Mouse (Mus musculus) heart, adult 2 months (tissue): ENCODE data around the gene Zfp507. TPM values are rescaled to one million over a fixed set of nuclear protein-coding genes. Genes with fewer than 3 reads are reported as not detected.

Source experiments
- DNase-seq, 2 experiments: peaks; one replicate each; pipeline ENCODE4 v3.0.0; 2021
- H3K27ac ChIP-seq: fragments of 200-600 bp; 2 replicates; pipeline ENCODE4 v1.8.1; 2022
- H3K27me3 ChIP-seq: fragments of 200-500 bp; 2 replicates; pipeline ENCODE4 v1.6.1; 2012; ENCODE audit warnings: mild to moderate bottlenecking, low read length, inconsistent platforms, mixed read lengths; ENCODE audit not compliant: control insufficient read depth, insufficient read depth
- H3K36me3 ChIP-seq: fragments of 200-500 bp; 2 replicates; pipeline ENCODE4 v1.6.1; 2012; ENCODE audit warnings: low read length, inconsistent platforms; ENCODE audit not compliant: control insufficient read depth, insufficient read depth
- H3K4me1 ChIP-seq: fragments of 200-500 bp; 2 replicates; pipeline ENCODE4 v1.6.1; 2011; ENCODE audit warnings: low read length; ENCODE audit not compliant: control insufficient read depth, insufficient read depth
- H3K4me3 ChIP-seq: fragments of 200-600 bp; 2 replicates; pipeline ENCODE4 v1.8.1; 2022
- H3K79me2 ChIP-seq: fragments of 200-500 bp; replicated peaks from 2 replicates; pipeline ENCODE4 v1.6.1; 2012; ENCODE audit warnings: mild to moderate bottlenecking, inconsistent platforms, low read length, moderate library complexity, mixed read lengths; ENCODE audit not compliant: control insufficient read depth, insufficient read depth
- H3K9ac ChIP-seq: fragments of 200-500 bp; 2 replicates; pipeline ENCODE4 v1.6.1; 2012; ENCODE audit warnings: low read depth, mild to moderate bottlenecking, control low read depth, inconsistent platforms, low read length, mixed read lengths
- CTCF ChIP-seq: fragments of 200-600 bp; IDR thresholded peaks from 2 replicates; pipeline ENCODE4 v1.8.1; 2022; ENCODE audit warnings: antibody characterized with exemption, mild to moderate bottlenecking, moderate library complexity
- EP300 ChIP-seq: fragments of 200-500 bp; IDR thresholded peaks from 2 replicates; pipeline ENCODE4 v1.6.1; 2011; ENCODE audit warnings: low read depth, low read length, control low read depth; ENCODE audit not compliant: insufficient read depth
- POLR2A ChIP-seq: fragments of 200-500 bp; IDR thresholded peaks from 2 replicates; pipeline ENCODE4 v1.6.1; 2011; ENCODE audit warnings: mild to moderate bottlenecking, low read depth, low read length, control low read depth; ENCODE audit not compliant: insufficient read depth
- WGBS: fragments of 180-500 bp; shearing (Covaris S2); methylation state at CpG from one replicate; pipeline ENCODE4 v1.1.7; 2018; 5-methylcytosine and 5-hydroxymethylcytosine counted together
- intact Hi-C: fragments of 180-260 bp; cut with DNase I; formaldehyde crosslinking; loops from one replicate; pipeline ENCODE4 v1.15.1; 2025
- polyA plus RNA-seq: library from polyadenylated mRNA; depleted of rRNA; stranded (reverse); fragments of >200 nt; gene quantifications from 2 replicates; pipeline ENCODE4 v1.2.3, GENCODE M21; 2012
- total RNA-seq, 2 experiments: library from RNA; stranded (reverse); gene quantifications; 2 replicates each; pipeline ENCODE4 v1.2.3; 2021

Gene Zfp507
- total and polyA plus RNA-seq, 3 experiments = 3.7 to 11.2 (median 9.4) TPM

GRCm38 (mm10) chr7:35756510-35757440, 46.0 kb downstream of the Zfp507 start:
- DNase-seq = no peak

GRCm38 (mm10) chr7:35754886-35755168, 48.0 kb downstream of the Zfp507 start:
- no peak overlapping the region; the same call in 1 of the 2 replicates for H3K9ac ChIP-seq

More at GRCm38 (mm10) chr7:35756510-35757440, 46.0 kb downstream of the Zfp507 start:
- Histone ChIP-seq H3K27me3 (no peaks in the 10 kb centered on the region; the same call in 1 of the 2 replicates), H3K4me1 (no peaks in the 10 kb centered on the region), H3K79me2 (no peaks in the 10 kb centered on the region), H3K36me3 (no peaks in the 10 kb centered on the region), H3K27ac (no peak overlapping the region), H3K4me3 (no peak overlapping the region), H3K9ac (no peak overlapping the region)
- intact Hi-C loops = loop anchor here (5.0 kb wide), 2 partner anchors 46 to 69 kb away; partner anchors contain the start of gene Zfp507
- TF ChIP-seq EP300 = no peak
- TF ChIP-seq POLR2A = no peak
- TF ChIP-seq CTCF = peak; percentile 59
- 42% methylated on average over 14 of the region's 14 CpGs for WGBS

GRCm38 (mm10) chr7:35754033-35754885, 48.5 kb downstream of the Zfp507 start, which contains the start of gene Dpy19l3:
Dpy19l3 (minus strand) TSS chr7:35754454.
- Histone ChIP-seq H3K9ac (peak within 1 kb of the TSS; percentile 89), H3K4me3 (peak within 1 kb of the TSS; percentile 67), H3K27ac (peak within 1 kb of the TSS; percentile 71), H3K27me3 (no peaks in the 10 kb centered on the region; the same call in 1 of the 2 replicates), H3K36me3 (no peaks in the 10 kb centered on the region), H3K79me2 (no peaks in the 10 kb centered on the region), H3K4me1 (no peaks in the 10 kb centered on the region)
- TF ChIP-seq EP300 (no peak), CTCF (no peak), POLR2A (peak; percentile 68)
- peak; percentile 89 to 93 for DNase-seq
- 1% methylated on average over 70 of the region's 70 CpGs for WGBS
- intact Hi-C loops = no loop called here

More at GRCm38 (mm10) chr7:35754886-35755168, 48.0 kb downstream of the Zfp507 start:
- Histone ChIP-seq H3K27ac (peak overlapping the region; percentile 71; the same call in 1 of the 2 replicates), H3K79me2 (no peaks in the 10 kb centered on the region), H3K4me1 (no peaks in the 10 kb centered on the region), H3K4me3 (peak overlapping the region; percentile 67), H3K36me3 (no peaks in the 10 kb centered on the region), H3K27me3 (no peaks in the 10 kb centered on the region; the same call in 1 of the 2 replicates)
- no peak for TF ChIP-seq POLR2A
- 70% methylated on average over 4 of the region's 4 CpGs for WGBS
- intact Hi-C loops = loop anchor here (5.0 kb wide), 2 partner anchors 47 to 68 kb away; partner anchors contain the start of gene Zfp507
- DNase-seq = no peak

GRCm38 (mm10) chr7:35753319-35754032, 49.3 kb downstream of the Zfp507 start:
- WGBS = 5% methylated on average over 15 of the region's 15 CpGs
- intact Hi-C loops = no loop called here
- Histone ChIP-seq H3K36me3 (no peaks in the 10 kb centered on the region), H3K27me3 (no peaks in the 10 kb centered on the region; the same call in 1 of the 2 replicates), H3K4me3 (peak overlapping the region; percentile 67), H3K9ac (peak overlapping the region; percentile 89), H3K4me1 (no peaks in the 10 kb centered on the region), H3K79me2 (no peaks in the 10 kb centered on the region), H3K27ac (no peak overlapping the region)
- TF ChIP-seq CTCF (no peak), EP300 (no peak), POLR2A (no peak)
- peak in 1 of 2 experiments; percentile 13 for DNase-seq

- TF ChIP-seq POLR2A (no peak), CTCF (no peak), EP300 (no peak)
- intact Hi-C loops = no loop called here
- Histone ChIP-seq H3K9ac (no peak overlapping the region), H3K36me3 (no peaks in the 10 kb centered on the region), H3K4me3 (no peak overlapping the region), H3K27me3 (no peaks in the 10 kb centered on the region), H3K79me2 (no peaks in the 10 kb centered on the region), H3K4me1 (no peaks in the 10 kb centered on the region), H3K27ac (no peak overlapping the region)
- 77% methylated on average over 9 of the region's 9 CpGs for WGBS
- DNase-seq = no peak
Observed at GRCm38 (mm10) chr7:35750873-35751272, 51.9 kb downstream of the Zfp507 start.
